Mouse (Mus musculus): Measurements from ENCODE around the gene Gipr. TPM values are rescaled to one million over a fixed set of nuclear protein-coding genes. Genes with fewer than 3 reads are reported as not detected.

Gene Gipr
- total RNA-seq (2021) = 1 to 10 TPM; 1.6 to 2.8 TPM
- long read RNA-seq, experiment 1 = 0 reads
- long read RNA-seq, experiment 2, partial matches to known transcripts = 0 of 4 reads
- long read RNA-seq, experiment 2, other reads (novel, unspliced or antisense) = 4 of 4 reads

GRCm38 (mm10) chr7:19165656-19166423, at the start of gene Gipr:
Gene Gipr, minus strand, starts transcription at chr7:19166127.
- intact Hi-C loops (cut with DNase I) = no loop called here
- peak in 1 of 2 experiments; percentile 73 for DNase-seq (ENCODE audit: low spot score in 2 of 2)

DNA sequence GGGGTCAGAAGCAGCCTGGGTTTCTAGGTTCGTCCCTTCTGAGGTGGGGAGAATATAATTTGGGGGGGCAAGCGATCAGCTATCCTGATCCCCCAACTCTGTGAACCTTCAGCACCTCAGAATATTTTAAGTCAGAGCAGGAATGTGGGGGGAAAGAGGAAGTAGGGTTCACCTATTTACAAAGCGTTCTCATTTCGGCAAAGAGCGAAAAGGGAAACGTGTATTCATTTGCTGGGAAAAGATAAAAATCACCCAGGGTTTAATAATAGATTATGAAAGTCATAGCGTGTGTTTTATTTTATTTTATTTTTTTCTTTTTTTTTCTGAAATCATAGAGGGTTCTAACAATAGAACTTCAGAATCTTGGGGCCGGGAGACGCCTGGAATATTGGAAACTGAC, 49.0 kb upstream of the Gipr start:
- intact Hi-C loops (cut with DNase I) = loop anchor here (5.0 kb wide), 2 partner anchors 38 to 58 kb away; partner anchors contain the start of gene Eml2
- no peak for DNase-seq (ENCODE audit: low spot score in 2 of 2)

GRCm38 (mm10) chr7:19214369-19214768, 48.4 kb upstream of the Gipr start:
- no peak for DNase-seq (ENCODE audit: low spot score in 2 of 2)
- intact Hi-C loops (cut with DNase I) = loop anchor here (5.0 kb wide), 2 partner anchors 37 to 57 kb away; partner anchors contain the start of gene Eml2

- DNase-seq (ENCODE audit: low spot score in 2 of 2) = no peak
- intact Hi-C loops (cut with DNase I) = loop anchor here (5.0 kb wide), 2 partner anchors 36 to 56 kb away; partner anchors contain the start of gene Eml2
These were observed 47.5 kb upstream of the Gipr start for GRCm38 (mm10) chr7:19213385-19213784.

GRCm38 (mm10) chr7:19211996-19212755, 46.2 kb upstream of the Gipr start, which contains the start of gene Gpr4:
Gene Gpr4, plus strand, starts transcription at chr7:19212538.
- no peak for DNase-seq (ENCODE audit: low spot score in 2 of 2)

GRCm38 (mm10) chr7:19211041-19211675, 45.2 kb upstream of the Gipr start:
- DNase-seq (ENCODE audit: low spot score in 2 of 2) = no peak
- intact Hi-C loops (cut with DNase I) = loop anchor here (5.0 kb wide), 2 partner anchors 34 to 54 kb away; partner anchors contain the start of gene Eml2

More at GRCm38 (mm10) chr7:19211996-19212755, 46.2 kb upstream of the Gipr start, which contains the start of gene Gpr4:
- intact Hi-C loops (cut with DNase I) = loop anchor here (5.0 kb wide), 2 partner anchors 35 to 55 kb away; partner anchors contain the start of gene Eml2

DNA sequence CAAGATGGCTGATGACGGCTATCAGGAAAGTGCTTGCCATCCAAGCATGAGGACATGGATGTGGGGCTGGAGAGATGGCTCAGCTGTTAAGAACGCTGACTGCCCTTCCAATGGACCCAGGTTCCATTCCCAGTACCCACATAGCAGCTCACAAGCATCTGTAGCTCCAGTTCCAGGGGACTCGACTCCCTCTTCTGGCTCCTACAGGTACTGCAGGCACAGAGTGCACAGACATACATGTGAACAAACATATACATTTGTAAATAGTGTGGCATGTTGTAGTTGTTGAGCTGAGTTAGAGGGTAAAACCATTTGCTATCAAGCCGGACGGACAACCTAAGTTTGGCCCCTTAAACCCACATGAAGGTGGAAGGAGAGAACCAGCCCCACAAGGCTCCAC, 44.1 kb upstream of the Gipr start:
- intact Hi-C loops (cut with DNase I) = loop anchor here (5.0 kb wide), 2 partner anchors 33 to 53 kb away; partner anchors contain the start of gene Eml2
- DNase-seq (ENCODE audit: low spot score in 2 of 2) = no peak

GRCm38 (mm10) chr7:19209494-19209893, 43.6 kb upstream of the Gipr start:
- DNase-seq (ENCODE audit: low spot score in 2 of 2) = no peak
- intact Hi-C loops (cut with DNase I) = no loop called here

DNA sequence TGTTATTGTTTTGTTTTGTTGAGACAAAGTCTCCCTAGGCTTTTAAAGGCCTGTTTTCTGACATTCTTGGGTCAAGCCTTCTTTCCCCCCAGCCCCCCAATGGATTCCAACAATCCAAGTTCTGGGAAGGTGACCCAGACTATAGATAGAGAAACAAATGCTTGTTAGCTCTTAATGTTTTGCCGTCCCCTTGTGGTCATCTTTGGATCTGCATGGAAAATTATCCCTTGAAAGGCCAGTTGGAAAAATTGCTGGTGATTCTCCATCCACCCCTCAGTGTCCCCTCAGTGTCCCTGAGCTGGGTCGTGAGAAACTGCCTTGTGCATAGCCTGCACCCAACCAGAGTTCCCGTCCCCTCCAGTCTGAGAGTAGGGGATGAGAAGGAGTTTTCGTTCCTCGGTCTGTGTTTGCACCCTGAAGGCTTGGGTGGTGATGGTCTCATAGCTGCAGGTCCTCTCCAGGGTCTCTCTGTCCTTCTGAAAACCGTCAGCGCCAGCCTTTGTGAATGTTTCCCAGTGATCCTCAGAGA, 43.1 kb upstream of the Gipr start:
- DNase-seq (ENCODE audit: low spot score in 2 of 2) = peak; percentile 57 to 72
- intact Hi-C loops (cut with DNase I) = no loop called here

GRCm38 (mm10) chr7:19208201-19208910, 42.4 kb upstream of the Gipr start:
- DNase-seq (ENCODE audit: low spot score in 2 of 2) = no peak
- intact Hi-C loops (cut with DNase I) = no loop called here

DNA sequence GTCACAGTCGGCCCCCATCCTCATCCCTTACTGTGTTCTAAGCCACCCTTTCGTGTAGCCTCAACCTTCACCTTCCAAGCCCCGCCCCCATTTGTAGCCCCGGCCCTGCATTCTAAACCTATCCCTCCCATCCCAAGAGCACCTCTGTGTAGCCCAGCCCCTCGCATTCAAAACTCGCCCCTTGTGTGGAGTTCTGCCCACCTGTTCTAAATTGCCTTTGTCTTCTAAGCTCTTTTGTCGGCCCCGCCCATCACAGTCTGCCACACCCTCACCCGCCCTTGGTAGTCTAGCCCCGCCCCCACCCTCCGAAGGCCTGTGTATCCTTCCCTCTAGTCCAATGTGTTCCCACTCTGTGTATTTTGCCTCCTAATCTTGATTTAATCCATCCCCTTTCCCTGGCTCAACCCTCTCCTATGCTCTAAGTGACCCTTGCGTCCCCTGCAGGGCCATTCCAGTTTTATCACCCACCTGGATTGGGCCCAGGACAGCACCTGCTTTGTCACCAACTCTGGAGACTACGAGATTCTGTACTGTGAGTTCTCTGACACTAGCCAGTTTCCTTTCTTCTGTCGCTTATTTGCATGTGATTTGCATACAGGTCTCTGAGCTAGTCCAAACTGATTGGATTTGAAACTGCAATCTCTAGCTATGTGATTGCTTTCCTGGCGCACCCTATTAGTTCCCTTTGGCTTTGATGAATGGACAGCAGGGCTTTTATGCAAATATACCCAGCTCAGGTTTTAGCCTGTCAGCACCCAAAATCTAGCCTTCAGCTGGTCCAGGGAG, 36.3 kb upstream of the Gipr start:
- no peak for DNase-seq (ENCODE audit: low spot score in 2 of 2)
- intact Hi-C loops (cut with DNase I) = no loop called here

GRCm38 (mm10) chr7:19201660-19202059, 35.7 kb upstream of the Gipr start:
- intact Hi-C loops (cut with DNase I) = no loop called here
- DNase-seq (ENCODE audit: low spot score in 2 of 2) = no peak

- intact Hi-C loops (cut with DNase I) = no loop called here
These were observed 32.1 kb upstream of the Gipr start for GRCm38 (mm10) chr7:19197985-19198384.

GRCm38 (mm10) chr7:19196676-19197075, 30.7 kb upstream of the Gipr start:
- intact Hi-C loops (cut with DNase I) = no loop called here
- peak; percentile 43 to 49 for DNase-seq (ENCODE audit: low spot score in 2 of 2)

More at GRCm38 (mm10) chr7:19197985-19198384, 32.1 kb upstream of the Gipr start:
- DNase-seq (ENCODE audit: low spot score in 2 of 2) = peak in 1 of 2 experiments; percentile 44

GRCm38 (mm10) chr7:19194676-19195075, 28.7 kb upstream of the Gipr start:
- intact Hi-C loops (cut with DNase I) = no loop called here
- no peak for DNase-seq (ENCODE audit: low spot score in 2 of 2)

DNA sequence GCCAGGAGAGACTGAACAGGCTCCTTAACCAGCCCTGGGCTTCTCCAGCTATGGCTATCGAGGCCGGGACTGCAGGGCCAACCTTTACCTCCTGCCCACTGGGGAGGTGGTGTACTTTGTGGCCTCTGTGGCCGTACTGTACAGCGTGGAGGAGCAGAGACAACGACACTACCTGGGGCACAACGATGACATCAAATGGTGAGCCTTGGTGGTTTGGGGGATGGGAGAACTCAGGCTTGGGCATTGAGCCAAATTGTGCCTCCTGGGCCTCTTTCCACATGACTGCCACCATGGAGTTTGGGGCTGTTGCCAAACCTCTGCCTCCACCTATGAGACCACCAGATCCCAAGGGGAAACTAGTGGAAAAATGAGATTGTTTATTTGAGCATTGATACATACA, 18.8 kb upstream of the Gipr start:
- intact Hi-C loops (cut with DNase I) = no loop called here
- no peak for DNase-seq (ENCODE audit: low spot score in 2 of 2)

DNA sequence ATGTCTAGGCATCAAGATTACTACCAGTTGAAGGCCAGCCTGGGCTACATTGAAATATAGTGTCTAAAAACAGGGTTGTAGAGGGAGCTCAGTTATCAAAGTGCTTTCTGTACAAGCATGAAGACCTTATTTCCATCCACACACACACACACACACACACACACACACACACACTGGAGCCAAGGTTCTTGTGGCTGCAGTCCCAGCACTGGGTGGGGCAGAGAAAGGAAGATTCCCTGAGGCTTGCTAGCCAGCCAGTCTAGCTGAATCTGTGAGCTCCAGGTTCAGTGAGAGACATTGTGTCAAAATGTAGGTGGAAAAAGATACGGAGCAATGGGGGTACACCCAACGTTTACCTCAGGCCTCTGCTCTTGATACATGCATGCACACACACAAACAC, 18.3 kb upstream of the Gipr start:
- DNase-seq (ENCODE audit: low spot score in 2 of 2) = no peak
- intact Hi-C loops (cut with DNase I) = no loop called here
